Mouse (Mus musculus) embryonic stem cell, embryonic (primary cell): ENCODE data around the gene Akap8l.

Experiments
- CTCF ChIA-PET, 4 experiments: fragments of 300-600 bp in 2 of 4; fragments of 350-600 bp in 2 of 4; sonication (Branson Sonifier 250); formaldehyde crosslinking; loops; one replicate each; lab custom pipeline; 2022; ENCODE audit warnings: inconsistent platforms in 2 of 4; lab: Charles Lee
- POLR2A ChIA-PET, 4 experiments: fragments of 300-600 bp in 2 of 4; fragments of 350-600 bp in 2 of 4; sonication (Branson Sonifier 250); formaldehyde crosslinking; loops; one replicate each; lab custom pipeline; 2022; ENCODE audit warnings: antibody characterized with exemption in 4 of 4, inconsistent platforms in 1 of 4; lab: Charles Lee

Akap8l gene

DNA sequence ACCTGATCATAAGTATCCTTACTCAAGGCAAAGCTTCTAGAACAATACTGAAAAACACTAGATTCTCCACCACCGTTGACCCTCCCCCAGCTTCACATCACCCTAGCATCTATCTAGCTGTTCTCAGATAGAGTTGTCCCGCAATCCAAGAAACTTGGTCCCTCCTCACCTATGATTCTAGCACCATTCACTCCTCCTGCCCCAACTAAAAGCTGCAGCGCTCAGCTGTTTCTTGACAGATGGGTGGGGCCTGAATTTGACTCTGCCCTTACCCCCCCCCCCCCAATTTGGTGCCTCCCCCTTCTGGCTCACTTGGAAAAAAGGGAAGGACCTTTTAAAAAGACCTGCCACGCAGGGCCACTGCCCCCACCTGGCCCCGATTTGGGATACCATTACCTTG, 14.4 kb upstream of the Akap8l start:
- ChIA-PET CTCF (interaction anchor here in 3 of 4 experiments (0.5 to 1.9 kb wide), 6 partner anchors 11 to 1840 kb away, joined by 3 to 10 read pairs (median 6); partner anchors contain the start of gene Akap8l (in 1 of the 3)), POLR2A (interaction anchor here in 3 of 4 experiments (0.6 to 9.4 kb wide), 37 partner anchors 8 to 602 kb away, joined by 3 to 112 read pairs (median 4); partner anchors contain the start of genes Akap8 (in 2 of the 3), Akap8l (in 2 of the 3), Brd4 (in 1 of the 3) and Wiz (in 1 of the 3))

- CTCF ChIA-PET = interaction anchor here in 2 of 4 experiments (0.7 to 1.9 kb wide), 3 partner anchors 14 to 68 kb away, joined by 3 to 10 read pairs (median 8); partner anchors contain the start of gene Akap8l (in 1 of the 2)
These were observed 13.9 kb upstream of the Akap8l start for GRCm38 (mm10) chr17:32364331-32364730.

GRCm38 (mm10) chr17:32363821-32364301, 13.5 kb upstream of the Akap8l start:
- ChIA-PET CTCF (interaction anchor here in 1 of 4 experiments (1.4 to 1.9 kb wide), 2 partner anchors 13 to 23 kb away, joined by 8 to 10 read pairs; partner anchors contain the start of gene Akap8l), POLR2A (interaction anchor here in 2 of 4 experiments (0.6 to 9.4 kb wide), 21 partner anchors 12 to 263 kb away, joined by 3 to 112 read pairs (median 4); partner anchors contain the start of genes Akap8 (in 2 of the 2), Akap8l (in 2 of the 2), Brd4 (in 1 of the 2) and Wiz (in 1 of the 2))

More at GRCm38 (mm10) chr17:32364331-32364730, 13.9 kb upstream of the Akap8l start:
- POLR2A ChIA-PET = interaction anchor here in 3 of 4 experiments (0.7 to 9.4 kb wide), 33 partner anchors 8 to 602 kb away, joined by 3 to 112 read pairs (median 4); partner anchors contain the start of genes Akap8 (in 2 of the 3), Akap8l (in 2 of the 3), Brd4 (in 1 of the 3) and Wiz (in 1 of the 3)

DNA sequence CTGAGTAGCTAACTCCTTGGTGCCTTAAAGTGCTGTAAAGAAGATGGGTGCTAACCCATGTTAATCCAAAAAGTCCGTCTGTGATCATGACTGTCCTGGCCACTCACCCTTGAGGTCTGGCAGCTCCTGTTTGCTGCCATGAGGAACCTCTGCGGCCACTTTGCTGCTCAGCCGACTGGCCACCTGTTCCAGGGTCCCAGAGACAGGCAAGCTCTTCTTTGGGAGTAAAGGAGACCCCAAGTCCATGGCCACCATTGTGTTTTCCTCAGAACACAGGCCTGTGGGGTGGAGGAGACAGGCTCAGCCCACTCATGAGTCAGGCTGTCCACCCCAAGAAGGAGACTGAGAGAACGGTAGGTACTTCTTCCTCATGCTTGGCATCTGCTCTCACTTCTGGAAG, 12.3 kb upstream of the Akap8l start:
- ChIA-PET POLR2A (interaction anchor here in 3 of 4 experiments (0.6 to 9.4 kb wide), 16 partner anchors 10 to 416 kb away, joined by 3 to 112 read pairs (median 4); partner anchors contain the start of genes Akap8 (in 2 of the 3), Akap8l (in 2 of the 3) and Wiz (in 1 of the 3)), CTCF (no interaction called here)

DNA sequence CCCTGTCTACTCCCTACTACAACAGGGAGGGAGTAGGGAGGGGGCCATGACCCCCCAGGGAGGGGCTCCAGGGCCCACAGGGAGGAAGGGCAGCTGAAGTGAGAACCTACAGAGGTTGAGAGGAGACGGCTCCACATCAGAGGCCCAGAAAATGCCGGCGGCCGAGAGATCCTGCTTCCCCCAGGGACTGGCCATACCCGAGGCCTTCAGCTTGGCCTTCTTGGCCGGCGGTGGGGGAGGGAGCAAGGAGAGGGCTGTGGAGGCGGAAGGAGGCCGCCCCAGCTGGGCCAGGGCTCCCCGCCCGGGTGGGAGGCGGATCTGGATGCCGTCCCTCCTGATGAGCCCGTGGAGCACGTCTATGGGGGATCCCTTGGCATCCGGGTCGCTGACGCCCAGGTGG, 9.5 kb upstream of the Akap8l start:
- ChIA-PET POLR2A (interaction anchor here (0.6 to 9.4 kb wide), 13 partner anchors 9 to 124 kb away, joined by 3 to 112 read pairs (median 3); partner anchors contain the start of genes Akap8l (in 4 of the 4) and Akap8 (in 2 of the 4)), CTCF (interaction anchor here in 3 of 4 experiments (0.5 to 1.1 kb wide), 6 partner anchors 11 to 120 kb away, joined by 3 to 5 read pairs (median 4); no protein-coding TSS in a partner anchor)

DNA sequence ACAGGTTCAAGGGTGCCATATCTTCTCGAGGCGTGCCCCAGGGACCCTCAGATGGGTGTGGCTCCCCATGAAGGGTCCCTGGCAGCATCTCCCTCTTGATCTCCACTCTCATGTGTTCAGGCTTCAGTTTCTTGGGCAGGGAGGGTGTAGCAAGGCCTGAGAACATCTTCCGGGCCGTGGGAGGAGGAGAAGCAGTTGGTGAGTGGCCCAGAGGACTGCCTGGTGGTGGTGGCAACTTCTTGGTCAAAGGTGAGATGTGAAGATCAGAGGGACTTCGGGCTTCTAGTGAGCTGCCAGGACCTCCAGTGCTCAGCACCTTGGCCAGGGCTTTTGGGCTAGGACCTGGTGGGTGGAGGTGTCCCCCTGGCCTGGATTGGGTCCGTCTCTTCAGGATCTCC, 8.5 kb upstream of the Akap8l start:
- ChIA-PET POLR2A (interaction anchor here in 3 of 4 experiments (0.6 to 9.4 kb wide), 10 partner anchors 8 to 170 kb away, joined by 3 to 112 read pairs (median 3); partner anchors contain the start of genes Akap8l (in 2 of the 3) and Akap8 (in 1 of the 3)), CTCF (interaction anchor here in 2 of 4 experiments (0.6 to 1.0 kb wide), 2 partner anchors 10 to 204 kb away, joined by 3 read pairs; no protein-coding TSS in a partner anchor)

- ChIA-PET POLR2A (interaction anchor here in 2 of 4 experiments (0.7 to 9.4 kb wide), 9 partner anchors 7 to 79 kb away, joined by 3 to 112 read pairs (median 5); partner anchors contain the start of genes Akap8l (in 2 of the 2) and Akap8 (in 1 of the 2)), CTCF (interaction anchor here in 2 of 4 experiments (0.6 to 1.0 kb wide), 2 partner anchors 9 to 203 kb away, joined by 3 read pairs; no protein-coding TSS in a partner anchor)
These were observed 8.0 kb upstream of the Akap8l start for GRCm38 (mm10) chr17:32358192-32358942.

DNA sequence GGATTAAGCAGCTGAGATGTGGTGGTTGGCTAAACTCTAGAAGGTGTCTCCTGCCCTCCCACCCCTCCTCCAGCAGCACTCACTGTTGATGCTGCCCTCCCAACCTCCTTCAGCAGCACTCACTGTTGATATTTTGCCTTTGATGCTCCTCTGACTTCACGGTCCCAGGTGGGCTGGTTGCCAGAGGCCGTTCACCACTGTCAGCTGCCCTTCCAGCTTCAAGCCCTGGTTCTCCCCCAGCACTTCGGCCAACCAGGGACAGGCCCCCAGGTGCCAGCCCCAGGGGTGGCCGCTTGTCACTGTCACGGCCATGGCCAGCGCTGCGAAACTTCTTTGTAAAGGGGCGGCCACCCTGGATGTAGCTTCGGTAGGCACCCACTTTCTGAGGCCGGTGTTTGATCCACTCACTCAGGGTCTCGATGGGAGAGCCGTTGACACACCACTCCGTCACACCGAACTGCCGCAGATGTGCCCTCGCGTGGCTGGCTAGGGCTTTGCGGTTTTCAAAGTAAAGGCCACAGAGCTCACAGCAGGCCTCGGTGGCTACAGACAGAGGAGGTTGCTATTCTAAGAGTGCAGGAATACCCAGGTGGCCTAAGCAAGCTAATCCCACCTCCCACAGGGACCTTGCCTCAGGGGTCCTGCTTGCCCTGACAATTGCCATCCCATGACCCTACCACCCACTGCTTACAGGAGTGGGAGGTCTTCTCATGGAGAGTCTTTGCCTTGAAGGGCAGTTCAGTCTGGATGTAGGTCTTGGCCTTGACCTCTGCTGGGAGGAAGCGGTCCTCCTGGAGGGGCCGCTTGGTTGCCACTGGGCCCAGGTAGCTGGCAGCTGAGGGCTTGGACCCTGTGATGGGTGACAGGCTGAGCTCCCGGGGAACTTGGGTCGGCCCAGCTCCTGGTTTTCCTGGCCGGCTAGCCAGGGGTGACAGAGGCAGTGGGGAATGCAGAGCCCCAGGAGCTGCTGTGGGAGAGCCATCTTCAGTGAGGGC, 6.7 kb upstream of the Akap8l start:
- CTCF ChIA-PET = interaction anchor here in 3 of 4 experiments (0.6 to 1.1 kb wide), 3 partner anchors 30 to 1183 kb away, joined by 3 to 4 read pairs (median 3); no protein-coding TSS in a partner anchor
- POLR2A ChIA-PET = interaction anchor here in 2 of 4 experiments (0.6 to 3.3 kb wide), 20 partner anchors 6 to 515 kb away, joined by 3 to 20 read pairs (median 3); partner anchors contain the start of genes Akap8 (in 2 of the 2), Akap8l (in 1 of the 2) and Wiz (in 1 of the 2)

- ChIA-PET POLR2A (interaction anchor here in 1 of 4 experiments (0.9 to 3.0 kb wide), 8 partner anchors 9 to 36 kb away, joined by 3 to 9 read pairs (median 4); partner anchors contain the start of genes Akap8 and Wiz), CTCF (interaction anchor here in 1 of 4 experiments (0.6 kb wide), 1 partner anchor 1183 kb away, joined by 4 read pairs; no protein-coding TSS in a partner anchor)
These were observed 5.9 kb upstream of the Akap8l start for GRCm38 (mm10) chr17:32356281-32356680.

- POLR2A ChIA-PET = interaction anchor here in 2 of 4 experiments (0.9 to 7.5 kb wide), 5 partner anchors 8 to 34 kb away, joined by 3 to 112 read pairs (median 5); partner anchors contain the start of genes Akap8 (in 1 of the 2) and Wiz (in 1 of the 2)
These were observed 4.6 kb upstream of the Akap8l start for GRCm38 (mm10) chr17:32355031-32355430.

GRCm38 (mm10) chr17:32354211-32354610, 3.8 kb upstream of the Akap8l start:
- ChIA-PET POLR2A (interaction anchor here in 2 of 4 experiments (0.6 to 7.5 kb wide), 12 partner anchors 9 to 1471 kb away, joined by 3 to 112 read pairs (median 4); partner anchors contain the start of genes Akap8 (in 2 of the 2) and Brd4 (in 1 of the 2)), CTCF (interaction anchor here in 2 of 4 experiments (0.6 to 1.1 kb wide), 3 partner anchors 11 to 144 kb away, joined by 3 to 4 read pairs (median 3); no protein-coding TSS in a partner anchor)

More at GRCm38 (mm10) chr17:32355031-32355430, 4.6 kb upstream of the Akap8l start:
- CTCF ChIA-PET = interaction anchor here in 1 of 4 experiments (0.7 kb wide), 1 partner anchor 114 kb away, joined by 5 read pairs; no protein-coding TSS in a partner anchor

DNA sequence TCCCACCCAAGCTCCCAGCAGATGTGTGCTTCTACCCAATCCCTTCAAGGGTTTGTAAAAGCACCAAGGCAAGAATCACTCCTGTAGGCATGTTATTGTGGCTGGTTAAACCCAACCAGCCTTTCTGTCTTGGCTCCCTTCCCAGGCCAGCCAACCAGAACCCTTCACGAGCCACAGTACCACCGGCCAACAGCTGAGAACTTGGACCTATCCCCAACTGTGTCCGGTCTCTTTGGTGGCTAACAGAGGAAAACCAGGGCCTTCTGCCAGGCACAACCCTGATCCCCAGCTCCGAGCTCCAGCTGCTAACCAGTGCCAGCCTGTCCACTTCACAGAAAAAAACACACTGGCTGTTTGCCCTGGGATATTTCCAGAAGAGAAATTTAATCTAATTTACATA, 3.3 kb upstream of the Akap8l start:
- ChIA-PET POLR2A (interaction anchor here in 2 of 4 experiments (0.6 to 7.5 kb wide), 14 partner anchors 10 to 1471 kb away, joined by 3 to 112 read pairs (median 3); partner anchors contain the start of genes Akap8 (in 2 of the 2) and Brd4 (in 1 of the 2)), CTCF (interaction anchor here in 2 of 4 experiments (0.6 to 1.1 kb wide), 4 partner anchors 11 to 192 kb away, joined by 3 to 4 read pairs (median 4); no protein-coding TSS in a partner anchor)

DNA sequence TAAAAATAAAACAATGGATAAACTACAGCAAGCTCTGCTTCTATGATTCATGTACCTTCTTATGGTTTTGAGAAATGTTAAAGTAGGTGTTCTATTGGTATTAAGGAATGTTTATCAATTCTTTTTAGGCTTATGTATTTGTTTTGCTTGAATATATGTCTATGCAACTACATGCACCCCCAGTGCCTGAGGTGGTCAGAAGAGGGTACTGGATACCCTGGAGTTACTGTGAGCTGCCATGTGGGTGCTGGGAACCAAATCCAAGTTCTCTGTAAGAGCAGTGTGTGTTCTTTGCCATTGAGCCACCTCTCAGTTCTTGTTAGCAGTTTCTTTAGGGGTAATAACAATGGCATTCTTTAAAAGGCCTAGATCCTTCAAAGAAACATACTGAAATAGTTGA, 1.3 kb upstream of the Akap8l start:
- ChIA-PET CTCF (interaction anchor here in 2 of 4 experiments (2.7 to 2.9 kb wide), 2 partner anchors 35 to 36 kb away, joined by 10 to 12 read pairs; no protein-coding TSS in a partner anchor), POLR2A (interaction anchor here (0.7 to 7.5 kb wide), 24 partner anchors 7 to 161 kb away, joined by 3 to 112 read pairs (median 6); partner anchors contain the start of genes Akap8 (in 3 of the 4), Cyp4f39 (in 1 of the 4) and Wiz (in 1 of the 4))

- CTCF ChIA-PET = interaction anchor here in 2 of 4 experiments (0.5 to 2.9 kb wide), 7 partner anchors 13 to 517 kb away, joined by 3 to 17 read pairs (median 8); no protein-coding TSS in a partner anchor
- POLR2A ChIA-PET = interaction anchor here (0.6 to 7.5 kb wide), 53 partner anchors 8 to 539 kb away, joined by 3 to 112 read pairs (median 5); partner anchors contain the start of genes Akap8 (in 4 of the 4), Wiz (in 2 of the 4), Brd4 (in 1 of the 4) and Cyp4f17 (in 1 of the 4)
These were observed 862 bp upstream of the Akap8l start for GRCm38 (mm10) chr17:32351269-32351668.
